Mouse (Mus musculus): ENCODE data around the gene Gli3. TPM values are rescaled to one million over a fixed set of nuclear protein-coding genes. Genes with fewer than 3 reads are reported as not detected.

Gene Gli3
- polyA plus RNA-seq (2016; fragmentation: Nextera tagmentation; extraction: Ambion mirVana), result 32.3 and 36.0 TPM in 2 replicates

DNA sequence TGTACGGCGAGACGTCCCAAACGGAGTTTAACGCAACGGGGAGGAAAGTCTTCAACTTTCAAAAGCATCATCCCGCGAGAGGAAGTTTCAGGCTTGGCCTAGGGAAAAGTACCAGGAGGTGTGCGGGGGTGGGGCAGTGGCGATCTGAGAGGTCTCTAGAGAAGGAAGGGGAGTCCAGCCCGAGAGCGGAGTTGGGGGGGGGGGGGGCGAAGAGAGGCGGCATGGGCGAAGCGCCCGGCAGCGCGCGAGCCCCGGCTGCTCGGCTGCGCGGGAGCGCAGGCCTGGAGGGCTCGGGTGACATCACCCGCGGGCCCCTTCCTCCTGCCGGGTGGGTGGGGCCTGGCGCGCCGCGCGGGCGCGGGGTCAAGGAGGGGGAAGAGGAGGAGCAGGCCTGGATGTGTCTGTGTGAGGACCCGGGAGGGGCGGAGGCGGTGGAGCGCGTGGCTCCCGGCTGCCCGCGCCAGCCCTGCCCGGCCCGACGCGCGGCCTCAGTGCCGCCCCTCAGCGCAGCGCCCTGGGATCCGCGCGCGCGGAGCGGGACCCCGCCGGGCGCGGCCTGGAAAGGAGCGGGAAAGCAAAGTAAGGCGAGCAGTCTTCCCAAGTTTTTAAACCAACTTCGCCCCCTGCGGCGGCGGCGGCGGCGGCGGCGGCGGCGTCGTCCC lies at the start of gene Gli3:
Gene Gli3, plus strand, starts transcription at position 406 of the 662 bp plus-strand sequence.
- H3K4me3 ChIP-seq, result peak within 1 kb of the TSS; percentile 96
- H3K27ac ChIP-seq, result peak within 1 kb of the TSS; percentile 99
- peaks cover 46% of the 10 kb centered on the region for H3K4me1 ChIP-seq (replicated peaks)
- peaks cover 4% of the 10 kb centered on the region; the same call in 1 of the 2 replicates for H3K27me3 ChIP-seq (ENCODE audit: insufficient read depth, poor library complexity, severe bottlenecking)
- peak; percentile 93 for DNase-seq (ENCODE audit: low spot score)
- under 1% methylated on average over 71 of the region's 76 CpGs for WGBS
- H3K36me3 ChIP-seq, result no peaks in the 10 kb centered on the region
- H3K9me3 ChIP-seq, result no peaks in the 10 kb centered on the region

DNA sequence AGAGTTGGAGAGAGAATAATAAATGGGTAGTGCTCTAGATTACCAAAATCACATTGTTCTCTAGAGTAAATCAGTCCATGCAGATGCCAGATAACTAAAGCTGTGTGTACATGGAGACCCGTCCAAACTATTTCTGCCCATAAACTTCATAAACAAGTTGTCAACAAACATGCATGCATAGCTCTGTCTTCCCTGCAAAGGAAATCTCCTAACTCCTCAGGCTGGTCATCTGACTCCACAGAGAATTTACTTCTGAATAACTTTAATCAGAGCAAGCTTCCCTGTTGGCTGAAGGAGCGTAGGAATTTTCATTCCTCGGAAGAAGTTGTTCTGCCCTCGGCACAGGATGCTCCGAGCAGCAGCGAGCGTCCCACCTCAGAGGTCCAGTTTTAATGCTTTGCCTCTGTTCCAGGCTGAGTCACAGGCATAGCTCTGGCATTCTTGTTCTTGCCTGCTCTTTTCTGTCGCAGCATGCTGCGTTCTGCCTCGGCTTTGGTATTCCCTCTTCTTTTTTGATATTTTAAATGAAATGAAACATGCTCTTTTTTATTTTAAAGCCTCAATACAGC lies 41.8 kb upstream of the Gli3 start:
- H3K4me3 ChIP-seq, result no peak overlapping the region
- H3K9me3 ChIP-seq, result no peaks in the 10 kb centered on the region

DNA sequence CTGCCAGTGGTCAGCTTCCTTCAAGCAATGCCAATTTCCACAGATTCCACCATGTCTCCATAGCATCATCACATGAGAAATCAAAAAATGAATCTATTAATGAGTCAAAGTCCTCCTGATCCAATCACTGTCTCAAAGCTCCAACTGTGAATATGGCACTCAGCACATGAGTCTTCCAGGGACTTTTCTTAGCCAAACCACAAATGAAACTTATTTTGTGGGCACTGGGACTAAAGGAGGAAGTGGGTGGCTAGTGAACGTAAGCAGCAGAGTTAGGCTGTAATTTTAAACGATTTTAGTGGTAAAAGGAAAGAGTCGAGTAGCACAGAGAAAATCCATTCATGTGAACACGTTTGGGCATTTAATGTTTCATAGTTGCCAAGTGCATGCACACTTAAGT lies 21.0 kb upstream of the Gli3 start:
- no peak for DNase-seq (ENCODE audit: low spot score)
- Histone ChIP-seq H3K36me3 (no peaks in the 10 kb centered on the region), H3K27me3 (ENCODE audit: insufficient read depth, poor library complexity, severe bottlenecking) (no peaks in the 10 kb centered on the region), H3K4me3 (no peak overlapping the region), H3K4me1 (replicated peaks) (0 out of 2 replicates have a peak, but pooled peaks cover 5% of the 10 kb centered on the region), H3K27ac (no peak overlapping the region), H3K9me3 (no peaks in the 10 kb centered on the region)
- 84% methylated on average over 4 of the region's 4 CpGs for WGBS

More for the DNA sequence above, 41.8 kb upstream of the Gli3 start:
- no peaks in the 10 kb centered on the region for H3K27me3 ChIP-seq (ENCODE audit: insufficient read depth, poor library complexity, severe bottlenecking)
- no peak overlapping the region for H3K27ac ChIP-seq
- DNase-seq (ENCODE audit: low spot score), result no peak
- WGBS, result 56% methylated on average over 10 of the region's 10 CpGs
- H3K36me3 ChIP-seq, result no peaks in the 10 kb centered on the region
- H3K4me1 ChIP-seq (replicated peaks), result peaks cover 4% of the 10 kb centered on the region; the same call in 1 of the 2 replicates

DNA sequence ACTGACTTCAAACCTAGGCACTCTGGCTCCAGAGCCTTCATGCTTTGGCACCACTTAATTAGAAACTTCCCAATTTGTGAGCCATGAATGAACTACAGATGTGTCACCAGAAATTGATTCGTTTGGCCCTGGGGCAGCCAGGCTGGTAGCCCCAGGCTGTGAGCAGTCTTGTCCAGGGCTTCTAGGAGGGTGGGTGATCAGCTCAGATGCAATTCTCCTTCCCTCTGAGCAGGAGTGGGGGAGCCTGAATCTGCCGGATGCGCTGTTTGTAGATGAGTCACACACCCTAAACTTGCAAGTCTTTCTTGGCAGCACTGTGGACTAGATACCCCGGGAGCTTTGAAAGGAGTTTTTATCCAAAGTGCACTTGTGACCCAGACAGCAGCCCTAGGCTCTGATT lies 18.7 kb upstream of the Gli3 start:
- no peak overlapping the region for H3K4me3 ChIP-seq
- H3K9me3 ChIP-seq, result no peaks in the 10 kb centered on the region
- 0 out of 2 replicates have a peak, but pooled peaks cover 5% of the 10 kb centered on the region for H3K4me1 ChIP-seq (replicated peaks)
- DNase-seq (ENCODE audit: low spot score), result no peak
- 69% methylated on average over 4 of the region's 4 CpGs for WGBS
- H3K36me3 ChIP-seq, result no peaks in the 10 kb centered on the region
- no peaks in the 10 kb centered on the region for H3K27me3 ChIP-seq (ENCODE audit: insufficient read depth, poor library complexity, severe bottlenecking)
- H3K27ac ChIP-seq, result no peak overlapping the region

DNA sequence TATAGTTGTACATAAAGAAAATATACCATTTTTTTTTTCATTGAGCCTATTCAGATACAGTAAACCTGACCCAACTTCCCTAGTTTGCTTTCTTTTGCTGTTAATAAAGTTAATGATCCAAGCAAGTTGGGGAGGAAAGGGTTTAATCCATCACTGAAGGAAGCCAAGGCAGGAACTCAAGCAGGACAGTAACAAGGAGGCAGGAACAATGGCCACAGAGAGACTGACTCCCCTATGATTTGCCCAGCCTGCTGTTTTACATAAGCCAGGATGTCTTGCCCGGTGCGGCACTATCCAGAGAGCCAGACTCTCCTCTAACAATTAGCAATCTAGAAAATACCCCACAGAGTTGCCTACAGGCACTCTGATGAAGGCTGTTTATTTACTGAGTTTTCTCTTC lies 17.4 kb upstream of the Gli3 start:
- 51% methylated on average over 2 of the region's 2 CpGs for WGBS
- no peak for DNase-seq (ENCODE audit: low spot score)
- Histone ChIP-seq H3K4me1 (replicated peaks) (0 out of 2 replicates have a peak, but pooled peaks cover 5% of the 10 kb centered on the region), H3K36me3 (no peaks in the 10 kb centered on the region), H3K27ac (no peak overlapping the region), H3K4me3 (no peak overlapping the region), H3K9me3 (no peaks in the 10 kb centered on the region), H3K27me3 (ENCODE audit: insufficient read depth, poor library complexity, severe bottlenecking) (no peaks in the 10 kb centered on the region)

DNA sequence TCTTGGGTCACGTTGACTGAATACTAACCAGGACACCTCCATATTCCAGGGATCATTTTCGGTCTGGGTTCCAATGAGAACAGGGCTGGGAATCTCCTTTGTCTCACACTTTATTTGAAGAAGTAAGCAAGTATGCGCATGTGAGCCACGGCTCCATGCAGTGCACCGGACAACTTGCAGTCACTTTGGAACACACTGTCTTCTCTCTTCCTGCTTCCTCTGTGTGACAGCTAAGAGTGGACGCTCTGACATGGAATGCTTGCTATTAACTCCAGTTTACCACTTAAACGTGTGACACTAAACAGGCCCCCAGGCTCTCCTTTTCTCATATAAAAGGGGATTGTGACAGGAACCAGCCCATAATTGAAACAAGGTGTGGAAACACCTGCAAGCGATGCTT lies 17.0 kb upstream of the Gli3 start:
- 0 out of 2 replicates have a peak, but pooled peaks cover 5% of the 10 kb centered on the region for H3K4me1 ChIP-seq (replicated peaks)
- H3K4me3 ChIP-seq, result no peak overlapping the region
- no peak overlapping the region for H3K27ac ChIP-seq
- no peak for DNase-seq (ENCODE audit: low spot score)
- H3K27me3 ChIP-seq (ENCODE audit: insufficient read depth, poor library complexity, severe bottlenecking), result no peaks in the 10 kb centered on the region
- H3K9me3 ChIP-seq, result no peaks in the 10 kb centered on the region
- WGBS, result 82% methylated on average over 8 of the region's 8 CpGs
- no peaks in the 10 kb centered on the region for H3K36me3 ChIP-seq

DNA sequence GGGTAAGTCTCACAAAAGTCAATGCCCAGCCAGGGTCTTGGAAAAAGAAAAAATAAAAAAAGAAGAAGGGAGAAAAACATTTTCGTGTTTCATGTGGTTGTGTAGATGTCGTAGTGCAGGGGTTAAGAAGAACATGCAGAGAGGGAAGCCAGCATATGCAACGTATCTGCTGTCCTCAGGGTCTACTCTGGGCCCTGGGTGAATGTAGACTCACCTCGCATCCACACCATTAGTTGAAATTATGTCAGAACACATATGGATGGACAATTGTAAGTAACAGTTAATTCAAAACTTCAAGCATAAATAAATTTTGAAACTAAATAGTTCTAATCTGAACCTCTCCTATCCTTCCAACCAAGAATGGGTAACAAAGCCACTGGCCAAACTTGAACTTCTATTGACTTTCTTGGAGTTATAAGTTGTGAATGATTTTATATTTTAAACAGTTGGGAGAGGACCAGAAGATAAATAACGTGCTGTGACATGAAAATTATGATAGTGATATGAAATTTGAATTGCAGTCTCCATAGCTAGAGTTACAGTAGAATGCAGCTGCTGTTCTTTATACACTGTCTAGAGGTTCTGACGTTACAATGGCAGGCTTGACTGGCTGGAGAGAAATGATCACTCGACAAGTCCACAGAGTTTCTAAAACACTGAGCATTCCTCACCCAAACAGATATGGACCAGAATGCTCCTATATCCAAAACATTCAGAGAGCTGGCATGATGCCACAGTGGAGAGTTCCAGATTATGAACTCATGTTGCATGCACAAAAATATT lies 16.1 kb upstream of the Gli3 start:
- H3K9me3 ChIP-seq, result no peaks in the 10 kb centered on the region
- no peak overlapping the region for H3K27ac ChIP-seq
- no peaks in the 10 kb centered on the region for H3K27me3 ChIP-seq (ENCODE audit: insufficient read depth, poor library complexity, severe bottlenecking)
- no peaks in the 10 kb centered on the region for H3K36me3 ChIP-seq
- no peak for DNase-seq (ENCODE audit: low spot score)
- no peak overlapping the region for H3K4me3 ChIP-seq
- H3K4me1 ChIP-seq (replicated peaks), result 0 out of 2 replicates have a peak, but pooled peaks cover 5% of the 10 kb centered on the region
- WGBS, result 88% methylated on average over 7 of the region's 7 CpGs

DNA sequence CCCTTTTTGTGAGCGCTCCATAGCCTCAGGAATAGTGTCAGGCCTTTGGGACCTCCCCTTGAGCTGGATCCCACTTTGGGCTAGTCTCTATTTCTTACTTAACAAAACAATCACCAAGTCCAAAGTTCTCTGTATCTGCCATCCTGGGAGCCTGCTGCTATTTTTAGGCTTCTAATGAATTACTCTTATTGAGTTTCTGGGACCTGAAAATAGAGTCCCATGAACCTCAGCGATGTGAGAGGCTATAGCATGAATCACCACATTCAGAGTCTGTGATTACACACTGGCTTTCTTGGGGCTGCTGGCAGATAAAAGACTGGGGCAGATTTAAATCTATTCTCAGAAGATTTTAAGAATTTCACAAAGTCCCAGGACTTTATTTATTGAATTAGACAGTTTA lies 12.1 kb upstream of the Gli3 start:
- H3K27me3 ChIP-seq (ENCODE audit: insufficient read depth, poor library complexity, severe bottlenecking), result no peaks in the 10 kb centered on the region
- 71% methylated on average over 2 of the region's 2 CpGs for WGBS
- no peak for DNase-seq (ENCODE audit: low spot score)
- H3K9me3 ChIP-seq, result no peaks in the 10 kb centered on the region
- no peaks in the 10 kb centered on the region for H3K36me3 ChIP-seq
- no peaks in the 10 kb centered on the region for H3K4me1 ChIP-seq (replicated peaks)
- H3K4me3 ChIP-seq, result no peak overlapping the region
- H3K27ac ChIP-seq, result no peak overlapping the region

DNA sequence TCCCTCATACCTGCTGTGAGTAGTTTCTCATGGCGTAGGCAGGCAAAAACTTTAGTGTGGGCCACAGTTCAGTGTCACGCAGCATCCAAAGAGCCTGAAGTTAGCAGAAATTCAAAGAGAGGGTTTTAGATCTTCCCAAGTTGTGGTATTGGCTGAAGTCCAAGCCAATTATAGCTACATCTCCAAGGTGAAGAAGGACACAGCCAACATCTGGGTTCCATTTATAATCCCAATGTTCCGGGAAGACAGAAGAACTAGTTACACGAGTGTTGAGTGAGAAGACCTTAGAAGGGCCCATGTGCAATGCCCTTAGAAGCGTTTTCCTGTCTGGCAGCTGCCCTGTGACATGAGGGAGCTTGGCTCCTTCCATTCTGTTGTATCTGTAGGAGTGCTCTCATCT lies 5.2 kb upstream of the Gli3 start:
- no peak overlapping the region for H3K27ac ChIP-seq
- H3K4me1 ChIP-seq (replicated peaks), result peaks cover 13% of the 10 kb centered on the region
- 78% methylated on average over 5 of the region's 5 CpGs for WGBS
- H3K27me3 ChIP-seq (ENCODE audit: insufficient read depth, poor library complexity, severe bottlenecking), result no peaks in the 10 kb centered on the region
- no peaks in the 10 kb centered on the region for H3K36me3 ChIP-seq
- no peak for DNase-seq (ENCODE audit: low spot score)
- no peak overlapping the region for H3K4me3 ChIP-seq
- no peaks in the 10 kb centered on the region for H3K9me3 ChIP-seq

DNA sequence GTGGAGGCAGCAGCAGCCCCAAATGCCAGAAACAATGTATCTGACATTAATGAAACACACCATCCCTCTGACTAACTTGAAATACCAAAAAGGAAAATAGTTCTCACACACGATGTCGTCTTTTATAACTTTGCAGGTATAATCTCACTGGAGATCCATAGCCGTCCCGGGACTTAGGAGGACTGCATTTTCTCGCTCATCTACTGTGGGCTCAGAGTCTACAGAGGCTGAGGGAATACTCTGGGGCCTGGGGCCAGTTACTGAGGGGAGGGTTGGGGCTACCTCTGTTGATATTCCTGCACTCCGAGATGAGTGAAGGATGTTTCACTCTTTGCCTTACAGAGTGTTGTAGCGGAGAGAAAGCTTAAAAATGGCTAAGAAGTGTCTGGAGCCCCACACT lies 1.1 kb upstream of the Gli3 start:
- Histone ChIP-seq H3K27me3 (ENCODE audit: insufficient read depth, poor library complexity, severe bottlenecking) (peaks cover 4% of the 10 kb centered on the region; the same call in 1 of the 2 replicates), H3K4me3 (peak overlapping the region; percentile 96), H3K4me1 (replicated peaks) (peaks cover 36% of the 10 kb centered on the region), H3K9me3 (no peaks in the 10 kb centered on the region), H3K27ac (peak overlapping the region; percentile 99), H3K36me3 (no peaks in the 10 kb centered on the region)
- WGBS, result 16% methylated on average over 7 of the region's 7 CpGs
- DNase-seq (ENCODE audit: low spot score), result peak; percentile 27

DNA sequence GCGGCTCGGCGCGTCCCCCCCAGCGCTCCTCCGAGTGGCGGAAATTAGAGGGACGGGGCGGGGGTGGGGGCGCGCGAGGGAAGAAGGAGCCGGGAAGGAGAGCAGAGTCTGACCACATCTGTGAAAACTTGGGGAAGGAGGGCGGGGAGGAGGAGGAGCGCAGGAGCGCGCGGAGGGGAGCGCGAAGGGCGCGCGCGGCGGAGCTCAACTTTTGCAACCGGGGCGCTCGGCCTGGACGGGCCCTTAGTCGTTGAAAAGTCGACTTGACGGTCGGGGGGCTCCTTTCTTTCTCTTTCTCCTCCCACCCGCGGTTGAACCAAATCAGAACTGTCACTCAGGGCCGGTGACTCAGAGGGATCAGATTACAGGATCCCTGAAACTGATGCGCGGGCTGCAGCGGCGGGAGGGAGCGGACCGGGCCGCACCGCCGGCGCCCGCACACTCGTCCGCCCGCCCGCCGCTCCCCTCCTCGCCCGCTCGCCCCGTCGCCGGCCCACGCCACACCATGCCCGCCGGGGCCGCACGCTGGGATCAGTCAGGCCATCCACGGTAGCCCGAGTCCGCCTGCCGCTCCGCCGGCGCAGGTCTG lies 551 bp downstream of the Gli3 start:
- peak; percentile 85 for DNase-seq (ENCODE audit: low spot score)
- Histone ChIP-seq H3K36me3 (no peaks in the 10 kb centered on the region), H3K27me3 (ENCODE audit: insufficient read depth, poor library complexity, severe bottlenecking) (peaks cover 4% of the 10 kb centered on the region; the same call in 1 of the 2 replicates), H3K9me3 (no peaks in the 10 kb centered on the region), H3K4me3 (peak overlapping the region; percentile 96), H3K27ac (peak overlapping the region; percentile 99), H3K4me1 (replicated peaks) (peaks cover 53% of the 10 kb centered on the region)
- WGBS, result under 1% methylated on average over 70 of the region's 70 CpGs

DNA sequence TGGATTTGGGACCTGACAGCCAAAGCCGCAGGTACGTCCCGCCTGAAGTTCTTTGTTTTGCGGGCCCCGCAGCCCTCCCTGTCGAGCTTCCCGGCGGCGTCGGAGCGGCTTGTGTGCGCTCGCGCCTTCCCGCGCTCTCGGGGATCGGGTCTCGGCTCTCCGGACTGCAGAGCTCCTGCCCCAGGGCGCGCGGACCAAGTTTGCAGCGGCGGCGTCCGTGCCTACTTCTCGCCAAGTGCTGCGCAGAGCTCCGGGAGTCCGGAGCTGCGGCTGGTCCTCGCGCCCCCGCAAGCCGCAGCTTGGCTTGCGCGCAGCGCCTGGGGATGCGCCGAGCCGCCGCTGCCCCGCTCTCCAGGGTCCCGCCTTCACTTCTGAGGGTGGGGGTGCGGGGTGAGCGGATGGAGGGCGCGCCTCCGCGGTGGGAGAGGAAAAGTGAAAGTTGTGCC lies 1.1 kb downstream of the Gli3 start:
- peak overlapping the region; percentile 99 for H3K27ac ChIP-seq
- H3K4me3 ChIP-seq, result peak overlapping the region; percentile 96
- H3K9me3 ChIP-seq, result no peaks in the 10 kb centered on the region
- under 1% methylated on average over 51 of the region's 51 CpGs for WGBS
- no peak for DNase-seq (ENCODE audit: low spot score)
- no peaks in the 10 kb centered on the region for H3K36me3 ChIP-seq
- peaks cover 57% of the 10 kb centered on the region for H3K4me1 ChIP-seq (replicated peaks)
- peaks cover 4% of the 10 kb centered on the region; the same call in 1 of the 2 replicates for H3K27me3 ChIP-seq (ENCODE audit: insufficient read depth, poor library complexity, severe bottlenecking)

Measured in hindbrain, embryonic 10.5 days (tissue).